ENCODE assay signal across 8 mouse cellular contexts in genomic region chr8:94838600-94838999, GRCm38 (mm10). TPM values are rescaled to one million over a fixed set of nuclear protein-coding genes. Genes with fewer than 3 reads are reported as not detected.
DNase-seq lines count a peak whose midpoint lies in the region; ATAC-seq lines count a peak whose summit lies in the region.

No protein-coding gene starts in this region.

- under 1% methylated on average over 24 of the region's 24 CpGs for WGBS in hindbrain, embryonic 10.5 days

- H3K36me3 ChIP-seq in hindbrain, embryonic 10.5 days: no peaks in the 10 kb centered on the region

- H3K27ac ChIP-seq in hindbrain, embryonic 10.5 days: peak overlapping the region; percentile 92

- H3K4me3 ChIP-seq in hindbrain, embryonic 10.5 days: peak overlapping the region; percentile 93

- peaks cover 25% of the 10 kb centered on the region for H3K4me1 ChIP-seq in hindbrain, embryonic 10.5 days (replicated peaks)

- peak; percentile 68 for DNase-seq in thymus, postnatal 14 days
- no peak for DNase-seq in thymus, adult 18-20 months
- DNase-seq in cerebellum, adult 8-10 months: peak; percentile 79
- no peak for DNase-seq in hindbrain, embryonic 10.5 days (ENCODE audit: low spot score)
- DNase-seq in layer of hippocampus, adult 9-11 months: peak; percentile 74
- DNase-seq in lung, postnatal 25 days (ENCODE audit: low spot score): peak; percentile 70
- DNase-seq in right cerebral cortex, postnatal 4 days: peak; percentile 69

- no peaks in the 10 kb centered on the region for H3K27me3 ChIP-seq in hindbrain, embryonic 10.5 days (ENCODE audit: insufficient read depth, poor library complexity, severe bottlenecking)

- peak; percentile 60 for ATAC-seq in frontal cortex, adult (ENCODE audit: low TSS enrichment)

- H3K9me3 ChIP-seq in hindbrain, embryonic 10.5 days: no peaks in the 10 kb centered on the region

RNA-seq across cellular contexts. Expression of gene Ciapin1, which starts 0.4 kb away (rescaled TPM):
- polyA plus RNA-seq in hindbrain, embryonic 10.5 days (2016; fragmentation: Nextera tagmentation; extraction: Ambion mirVana): 181 and 194 TPM in 2 replicates

RNA-seq across cellular contexts. Expression of gene Coq9, which starts 0.5 kb away (rescaled TPM):
- polyA plus RNA-seq in hindbrain, embryonic 10.5 days (2016; fragmentation: Nextera tagmentation; extraction: Ambion mirVana): 52.2 and 52.3 TPM in 2 replicates

RNA-seq across cellular contexts. Expression of gene Polr2c, which starts 18.6 kb away (rescaled TPM):
- polyA plus RNA-seq in hindbrain, embryonic 10.5 days (2016; fragmentation: Nextera tagmentation; extraction: Ambion mirVana): 154 and 169 TPM in 2 replicates

RNA-seq across cellular contexts. Expression of gene Ccl17, which starts 28.3 kb away (rescaled TPM):
- polyA plus RNA-seq in hindbrain, embryonic 10.5 days (2016; fragmentation: Nextera tagmentation; extraction: Ambion mirVana): not detected in 2 replicates

RNA-seq across cellular contexts. Expression of gene Dok4, which starts 37.5 kb away (rescaled TPM):
- 14.6 and 16.9 TPM in 2 replicates for polyA plus RNA-seq in hindbrain, embryonic 10.5 days (2016; fragmentation: Nextera tagmentation; extraction: Ambion mirVana)

Comparison
In these comparisons a context has a peak if more than half of its experiments do, and no peak if none do; other contexts are left out.
1. DNase-seq: peak in thymus, postnatal 14 days (single experiment), cerebellum, adult 8-10 months (single experiment), layer of hippocampus, adult 9-11 months (single experiment), lung, postnatal 25 days (single experiment) and right cerebral cortex, postnatal 4 days (single experiment); none in thymus, adult 18-20 months (0 of 2) and hindbrain, embryonic 10.5 days (single experiment).